Mouse (Mus musculus) kidney, embryonic 14.5 days (tissue): ENCODE measurements around the gene Smyd3. TPM values are rescaled to one million over a fixed set of nuclear protein-coding genes. Genes with fewer than 3 reads are reported as not detected.

Experiments used
- ATAC-seq: fragments of 200-750 bp; cut with Nextera tagmentation; 2 replicates; pipeline ENCODE4 v1.8.0; 2017; ENCODE audit warnings: moderate number of reproducible peaks, mild to moderate bottlenecking, moderate TSS enrichment, moderate library complexity; ENCODE audit not compliant: low FRiP score, low TSS enrichment
- H3K27ac ChIP-seq: fragments of 300-500 bp; sonication (generic); 2 replicates; pipeline ENCODE4 v1.5.1; 2014; ENCODE audit warnings: low read depth, mild to moderate bottlenecking, low read length, moderate library complexity, mixed read lengths
- H3K27me3 ChIP-seq: fragments of 300-500 bp; sonication (generic); 2 replicates; pipeline ENCODE4 v1.6.1; 2014; ENCODE audit warnings: mild to moderate bottlenecking, low read length; ENCODE audit not compliant: control insufficient read depth, insufficient read depth
- H3K36me3 ChIP-seq: fragments of 300-500 bp; sonication (generic); 2 replicates; pipeline ENCODE4 v1.6.1; 2014; ENCODE audit warnings: low read length, mixed read lengths; ENCODE audit not compliant: control insufficient read depth, insufficient read depth
- H3K4me1 ChIP-seq: fragments of 300-500 bp; sonication (generic); 2 replicates; pipeline ENCODE4 v1.6.1; 2014; ENCODE audit warnings: low read length, mixed read lengths; ENCODE audit not compliant: control insufficient read depth, insufficient read depth
- H3K4me2 ChIP-seq: fragments of 300-500 bp; sonication (generic); replicated peaks from 2 replicates; pipeline ENCODE4 v1.6.1; 2014; ENCODE audit warnings: low read depth, mild to moderate bottlenecking, low read length
- H3K4me3 ChIP-seq: fragments of 300-500 bp; sonication (generic); 2 replicates; pipeline ENCODE4 v1.5.1; 2014; ENCODE audit warnings: mild to moderate bottlenecking, low read length
- H3K9ac ChIP-seq: fragments of 300-500 bp; sonication (generic); 2 replicates; pipeline ENCODE4 v1.6.1; 2014; ENCODE audit warnings: low read depth, mild to moderate bottlenecking, low read length, moderate library complexity
- H3K9me3 ChIP-seq: fragments of 300-500 bp; sonication (generic); 2 replicates; pipeline ENCODE4 v1.6.1; 2016; ENCODE audit warnings: low read length; ENCODE audit not compliant: control insufficient read depth
- WGBS: fragments of 180-500 bp; shearing (Covaris S2); extraction: QIAGEN DNeasy Blood & Tissue Kit; methylation state at CpG from one replicate; pipeline ENCODE4 v1.1.7; 2014; 5-methylcytosine and 5-hydroxymethylcytosine counted together
- polyA plus RNA-seq: library from polyadenylated mRNA; unstranded; fragments of >200 nt; fragmentation: Nextera tagmentation; extraction: Ambion mirVana; gene quantifications from 2 replicates; pipeline ENCODE4 v1.2.1, GENCODE M21; 2014

Gene Smyd3
- polyA plus RNA-seq, 1 experiment from 2014 or later: 21.5 TPM

DNA sequence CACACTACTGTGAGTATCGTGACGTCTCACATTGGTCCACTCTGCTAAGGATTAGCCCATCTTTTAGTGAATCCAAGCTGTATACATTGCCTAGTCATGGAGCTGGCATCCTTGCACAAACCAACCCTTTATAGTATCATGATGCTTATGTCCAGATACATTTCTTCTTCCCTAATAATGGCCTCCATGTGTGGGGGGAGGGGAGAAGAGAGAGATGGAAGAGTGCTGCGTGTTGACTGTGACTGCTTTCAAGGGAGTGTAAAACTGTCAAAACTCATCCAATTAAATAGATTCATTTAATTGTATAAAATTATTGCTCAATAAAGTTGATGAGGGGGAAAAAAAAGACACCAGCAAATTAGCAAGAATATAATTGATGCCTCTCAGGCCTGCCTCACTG is 330.7 kb downstream of the Smyd3 start:
- no peak for ATAC-seq

DNA sequence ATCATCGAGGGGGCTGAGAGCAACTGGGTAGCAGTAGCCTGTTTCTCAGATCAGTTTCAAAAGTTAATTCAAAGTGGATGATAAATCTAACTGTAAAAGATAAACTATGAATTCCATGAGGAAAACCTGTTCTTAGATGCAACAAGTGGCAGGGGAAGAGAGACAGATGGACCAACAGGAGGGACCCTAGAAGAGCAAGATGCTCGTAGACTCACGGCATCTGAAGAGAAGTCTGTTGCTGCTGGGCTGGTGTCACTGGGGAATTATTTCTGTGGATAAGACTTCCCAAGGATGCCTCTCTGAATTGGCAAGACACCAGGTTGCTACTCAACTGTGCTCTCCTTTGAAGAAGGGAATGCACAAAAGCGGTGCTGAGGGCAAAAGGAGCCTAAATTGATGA is 333.2 kb downstream of the Smyd3 start:
- Histone ChIP-seq H3K4me1 (no peaks in the 10 kb centered on the region), H3K4me2 (no peak overlapping the region), H3K27ac (no peak overlapping the region), H3K9me3 (no peaks in the 10 kb centered on the region), H3K4me3 (no peak overlapping the region), H3K27me3 (no peaks in the 10 kb centered on the region), H3K36me3 (no peaks in the 10 kb centered on the region), H3K9ac (no peak overlapping the region)
- ATAC-seq: no peak
- WGBS: 85% methylated on average over 4 of the region's 4 CpGs

More for the DNA sequence above, 330.7 kb downstream of the Smyd3 start:
- Histone ChIP-seq H3K9ac (no peak overlapping the region), H3K4me1 (no peaks in the 10 kb centered on the region; the same call in 1 of the 2 replicates), H3K4me2 (no peak overlapping the region), H3K36me3 (no peaks in the 10 kb centered on the region), H3K27me3 (no peaks in the 10 kb centered on the region), H3K9me3 (no peaks in the 10 kb centered on the region), H3K4me3 (no peak overlapping the region), H3K27ac (no peak overlapping the region)
- WGBS: 86% methylated on average over 3 of the region's 3 CpGs

DNA sequence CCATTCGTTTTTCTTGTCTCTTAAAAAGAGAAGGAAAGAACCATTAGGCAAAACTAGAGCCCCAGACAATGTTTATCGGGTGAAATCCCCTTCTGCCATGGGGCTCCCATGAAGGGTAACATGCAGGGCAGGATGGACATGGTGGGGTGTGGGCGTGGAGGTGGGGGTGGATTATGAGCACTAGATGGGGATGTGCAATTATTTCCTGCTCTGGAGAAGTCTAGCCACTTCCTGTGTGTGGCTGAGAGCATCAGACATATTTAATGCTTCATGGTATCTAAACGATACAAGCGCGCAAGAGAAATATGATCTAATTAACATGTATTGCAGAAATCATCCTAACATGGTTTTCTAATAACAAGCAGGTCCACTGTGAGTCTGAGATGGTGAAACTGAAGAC is 334.3 kb downstream of the Smyd3 start:
- H3K27ac ChIP-seq: no peak overlapping the region
- H3K9ac ChIP-seq: no peak overlapping the region
- H3K27me3 ChIP-seq: no peaks in the 10 kb centered on the region
- H3K4me3 ChIP-seq: no peak overlapping the region
- no peaks in the 10 kb centered on the region for H3K9me3 ChIP-seq
- H3K4me2 ChIP-seq: no peak overlapping the region
- H3K36me3 ChIP-seq: no peaks in the 10 kb centered on the region
- H3K4me1 ChIP-seq: no peaks in the 10 kb centered on the region
- no peak for ATAC-seq
- WGBS: 69% methylated on average over 6 of the region's 6 CpGs

DNA sequence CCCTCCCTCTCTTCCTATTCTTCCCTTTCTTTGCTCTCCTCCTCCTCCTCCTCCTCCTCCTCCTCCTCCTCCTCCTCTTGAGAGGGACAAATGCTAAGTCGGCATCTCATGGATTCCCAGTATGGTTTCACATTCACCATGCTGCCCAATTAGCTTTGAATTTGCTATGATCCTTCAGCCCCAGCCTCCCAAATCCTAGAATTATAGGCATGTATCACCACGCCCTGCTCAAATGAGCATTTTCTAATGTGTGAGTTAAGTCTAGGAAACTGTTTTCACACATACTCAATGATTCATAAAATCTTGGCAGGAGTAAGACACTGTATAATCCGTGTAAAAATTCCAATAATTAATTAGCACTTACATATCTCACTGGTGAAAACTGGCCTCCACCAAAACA is 337.3 kb downstream of the Smyd3 start:
- no peak overlapping the region for H3K27ac ChIP-seq
- no peaks in the 10 kb centered on the region for H3K4me1 ChIP-seq
- H3K4me3 ChIP-seq: no peak overlapping the region
- WGBS: 77% methylated on average over 3 of the region's 3 CpGs
- no peak overlapping the region for H3K4me2 ChIP-seq
- no peaks in the 10 kb centered on the region for H3K27me3 ChIP-seq
- no peak overlapping the region for H3K9ac ChIP-seq
- H3K9me3 ChIP-seq: no peaks in the 10 kb centered on the region
- ATAC-seq: no peak
- H3K36me3 ChIP-seq: no peaks in the 10 kb centered on the region

DNA sequence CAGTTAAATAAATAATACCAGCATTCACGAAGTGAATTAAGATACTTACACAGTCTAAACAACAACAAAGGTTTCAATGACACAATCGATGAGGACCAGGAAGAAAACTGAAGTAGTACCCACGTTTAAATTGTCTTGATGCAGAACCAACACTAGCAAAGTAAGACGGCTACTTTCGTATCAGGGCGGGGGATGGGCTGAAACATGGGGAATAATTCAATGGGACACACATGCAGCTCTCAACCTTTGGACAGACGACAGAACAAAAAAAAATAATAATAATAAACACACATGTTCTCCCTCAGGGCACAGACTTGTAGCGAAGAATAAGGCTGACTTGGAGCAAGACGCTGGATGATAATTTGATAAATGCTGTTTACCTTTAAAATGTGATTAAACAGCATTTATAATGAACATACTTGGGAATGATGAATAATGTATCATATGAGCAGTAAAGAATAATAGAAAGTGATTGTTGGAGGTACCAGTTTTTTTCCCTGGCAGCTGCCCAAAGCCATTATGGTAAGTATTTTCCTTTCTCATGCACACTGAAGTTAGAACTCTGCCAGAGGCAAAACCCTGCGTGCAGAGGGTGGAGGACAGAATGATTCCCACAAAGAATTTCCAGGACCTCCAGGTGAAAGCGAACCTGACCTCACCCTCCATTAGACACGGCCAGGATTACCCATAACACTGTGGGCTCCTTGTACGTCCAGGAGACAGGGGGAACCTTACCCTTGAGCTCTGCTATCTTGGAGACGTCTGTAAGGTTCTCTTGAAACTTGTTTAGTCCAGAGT is 340.8 kb downstream of the Smyd3 start:
- Histone ChIP-seq H3K9me3 (no peaks in the 10 kb centered on the region), H3K9ac (no peak overlapping the region), H3K4me3 (no peak overlapping the region), H3K27me3 (no peaks in the 10 kb centered on the region), H3K36me3 (no peaks in the 10 kb centered on the region), H3K27ac (no peak overlapping the region), H3K4me2 (no peak overlapping the region), H3K4me1 (no peaks in the 10 kb centered on the region)
- 72% methylated on average over 14 of the region's 14 CpGs for WGBS
- ATAC-seq: no peak

DNA sequence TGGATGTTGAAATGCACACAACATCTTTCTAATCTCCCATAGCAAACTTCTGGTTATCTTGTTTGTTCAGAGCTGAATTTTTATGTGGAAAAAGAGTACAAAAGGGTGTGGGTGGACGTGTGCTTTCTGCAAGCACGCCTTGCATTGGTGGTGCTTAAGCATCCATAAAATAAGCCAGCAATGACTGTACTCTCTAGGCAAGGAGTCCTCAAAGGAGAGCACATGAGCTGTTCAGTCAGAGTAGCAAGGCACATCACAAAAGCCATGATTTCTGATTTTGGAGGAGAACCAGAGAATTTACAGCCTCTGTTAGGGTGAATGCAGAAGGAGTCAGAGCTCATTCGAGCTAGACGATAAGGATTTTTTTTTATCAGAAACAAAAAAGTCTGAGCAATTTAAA is 343.6 kb downstream of the Smyd3 start:
- H3K27ac ChIP-seq: no peak overlapping the region
- no peak for ATAC-seq
- 55% methylated on average over 4 of the region's 4 CpGs for WGBS
- H3K4me1 ChIP-seq: no peaks in the 10 kb centered on the region
- H3K4me2 ChIP-seq: no peak overlapping the region
- no peaks in the 10 kb centered on the region for H3K36me3 ChIP-seq
- no peak overlapping the region for H3K4me3 ChIP-seq
- no peaks in the 10 kb centered on the region for H3K27me3 ChIP-seq
- H3K9ac ChIP-seq: no peak overlapping the region
- H3K9me3 ChIP-seq: no peaks in the 10 kb centered on the region

DNA sequence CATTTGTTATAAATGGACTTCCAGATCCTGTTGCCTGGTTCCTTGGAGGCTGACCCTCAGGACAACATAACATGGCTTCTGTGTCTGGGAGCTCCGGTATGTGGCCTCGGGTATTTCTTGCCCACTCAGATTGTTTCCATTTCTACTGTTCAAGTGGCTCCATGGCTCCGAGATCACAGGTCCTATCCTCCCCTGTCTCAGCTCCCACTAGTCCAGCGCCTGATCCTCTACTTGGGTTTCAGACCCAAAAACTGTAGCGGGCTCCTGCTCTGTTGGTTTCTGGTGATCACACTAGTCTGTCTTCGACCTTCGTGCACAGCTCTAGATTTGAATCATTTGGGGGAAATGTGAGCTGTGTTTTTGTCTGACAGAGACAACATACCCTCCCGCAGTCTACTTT is 347.3 kb downstream of the Smyd3 start:
- Histone ChIP-seq H3K4me1 (no peaks in the 10 kb centered on the region), H3K4me2 (no peak overlapping the region)
- ATAC-seq: peak; percentile 66

DNA sequence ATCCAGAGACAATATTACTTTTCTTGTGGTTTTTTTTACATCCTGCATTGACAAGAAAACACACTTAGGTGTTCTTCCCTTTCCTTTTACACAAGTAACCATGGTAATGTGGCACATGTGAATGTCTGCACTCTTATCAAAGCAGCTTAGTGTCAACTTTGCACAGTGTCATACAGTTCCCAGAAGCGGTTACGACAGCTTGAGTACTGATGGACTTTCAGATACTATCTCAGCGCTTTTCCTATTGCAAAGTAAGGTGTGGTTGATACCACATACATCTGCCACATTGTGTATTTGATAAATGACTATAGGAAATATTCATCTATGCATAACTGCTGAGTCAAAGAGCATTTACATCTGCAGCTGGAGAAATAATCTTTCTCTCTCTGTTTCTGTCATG is 348.1 kb downstream of the Smyd3 start:
- Histone ChIP-seq H3K4me2 (no peak overlapping the region), H3K9ac (no peak overlapping the region), H3K4me3 (no peak overlapping the region), H3K36me3 (no peaks in the 10 kb centered on the region), H3K27ac (no peak overlapping the region), H3K4me1 (no peaks in the 10 kb centered on the region), H3K27me3 (no peaks in the 10 kb centered on the region), H3K9me3 (no peaks in the 10 kb centered on the region)
- WGBS: 87% methylated on average over 3 of the region's 3 CpGs
- no peak for ATAC-seq

More for the DNA sequence above, 347.3 kb downstream of the Smyd3 start:
- no peak overlapping the region for H3K9ac ChIP-seq
- 52% methylated on average over 8 of the region's 8 CpGs for WGBS
- no peak overlapping the region for H3K4me3 ChIP-seq
- H3K9me3 ChIP-seq: no peaks in the 10 kb centered on the region
- H3K36me3 ChIP-seq: no peaks in the 10 kb centered on the region
- H3K27ac ChIP-seq: no peak overlapping the region
- H3K27me3 ChIP-seq: no peaks in the 10 kb centered on the region

DNA sequence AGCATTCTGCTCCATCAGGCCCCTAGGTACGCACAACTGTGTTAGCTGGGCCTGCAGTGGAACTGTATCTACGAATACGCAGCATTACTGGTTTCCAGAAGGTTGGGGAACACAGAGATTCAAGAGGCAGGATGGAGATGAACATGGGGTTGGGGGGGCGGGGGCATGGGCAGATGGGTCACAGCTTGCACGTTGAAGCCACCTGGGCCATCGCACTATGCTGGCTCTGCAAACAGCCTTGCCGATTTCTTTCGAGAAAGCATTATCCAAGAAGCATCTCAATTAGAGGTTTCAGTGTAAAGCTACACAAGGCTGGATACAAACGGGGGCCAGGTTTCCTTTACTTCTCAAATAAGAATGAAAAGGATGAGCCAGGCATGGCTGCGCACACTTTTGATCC is 348.7 kb downstream of the Smyd3 start:
- H3K36me3 ChIP-seq: no peaks in the 10 kb centered on the region
- H3K9me3 ChIP-seq: no peaks in the 10 kb centered on the region
- no peaks in the 10 kb centered on the region for H3K4me1 ChIP-seq
- no peak for ATAC-seq
- H3K9ac ChIP-seq: no peak overlapping the region
- H3K4me2 ChIP-seq: no peak overlapping the region
- 86% methylated on average over 10 of the region's 10 CpGs for WGBS
- no peak overlapping the region for H3K4me3 ChIP-seq
- no peaks in the 10 kb centered on the region for H3K27me3 ChIP-seq
- H3K27ac ChIP-seq: no peak overlapping the region
